ENCODE assay signal across 10 mouse cellular contexts in genomic region chr4:118061809-118062463, GRCm38 (mm10).
DNase-seq lines count a peak whose midpoint lies in the region; ATAC-seq and TF ChIP-seq lines count a peak whose summit lies in the region.
"Had no signal": no experiment of that assay in that cellular context is flagged by ENCODE, and none has a peak within 500 bp of the region (broad histone marks: within the 10 kb centered on the region; RNA-seq: fewer than 3 reads in every experiment).

No protein-coding gene starts in this region.

- peak; percentile 27; the same call in 1 of the 2 replicates for ATAC-seq in heart, postnatal 0 days (ENCODE audit: insufficient read depth, low read depth)
- ATAC-seq in intestine, postnatal 0 days: no peak

- TF ChIP-seq CTCF in heart, postnatal 0 days (IDR thresholded peaks at IDR 0.05; ENCODE audit: low read depth): no peak
- TF ChIP-seq CTCF in MEL (IDR thresholded peaks at IDR 0.05 in 2 of 3, conservative IDR thresholded peaks at IDR 0.05 in 1 of 3; ENCODE audit: control insufficient read depth in 1 of 3, insufficient read depth in 1 of 3, low read depth in 2 of 3, low read length in 3 of 3, poor library complexity in 1 of 3, severe bottlenecking in 1 of 3): no peak
- TF ChIP-seq CTCF in intestine, postnatal 0 days (IDR thresholded peaks at IDR 0.05; ENCODE audit: low read depth): no peak

- WGBS in heart, postnatal 0 days: 57% methylated on average over 9 of the region's 9 CpGs
- WGBS in intestine, postnatal 0 days: 45% methylated on average over 9 of the region's 9 CpGs

- intact Hi-C loops in heart, postnatal 14 days (cut with DNase I): loop anchor here (5.0 kb wide), 1 partner anchor 135 kb away; the partner anchor contains the start of gene Artn

- H3K9me3 ChIP-seq in heart, postnatal 0 days (replicated peaks; ENCODE audit: control insufficient read depth, low read length): no peaks in the 10 kb centered on the region
- H3K9me3 ChIP-seq in MEL (replicated peaks; ENCODE audit: insufficient read depth, low read length): no peaks in the 10 kb centered on the region
- H3K9me3 ChIP-seq in intestine, postnatal 0 days (ENCODE audit: control insufficient read depth): no peaks in the 10 kb centered on the region
- H3K9me3 ChIP-seq: hindbrain, embryonic 12.5 days; limb, embryonic 12.5 days had no signal

- peak overlapping the region; percentile 23; the same call in 1 of the 2 replicates for H3K27ac ChIP-seq in heart, postnatal 0 days (ENCODE audit: low read depth)
- no peak overlapping the region; the same call in 1 of the 2 replicates for H3K27ac ChIP-seq in MEL (ENCODE audit: control insufficient read depth, low read depth, low read length)
- H3K27ac ChIP-seq in intestine, postnatal 0 days (ENCODE audit: low read depth, low read length): 0 out of 2 replicates have a peak overlapping the region, but pooled peaks have one; percentile 37
- H3K27ac ChIP-seq: hindbrain, embryonic 12.5 days had no signal

- no peaks in the 10 kb centered on the region for H3K36me3 ChIP-seq in heart, postnatal 0 days (replicated peaks; ENCODE audit: control insufficient read depth, insufficient read depth, low read length)
- H3K36me3 ChIP-seq in MEL (ENCODE audit: control insufficient read depth in 1 of 2, insufficient read depth in 2 of 2, low read length in 2 of 2): peaks cover 3 to 16% of the 10 kb centered on the region in 2 experiments; a peak in 3 of 4 replicates
- H3K36me3 ChIP-seq in intestine, postnatal 0 days (ENCODE audit: control insufficient read depth, insufficient read depth): no peaks in the 10 kb centered on the region
- H3K36me3 ChIP-seq: hindbrain, embryonic 12.5 days; limb, embryonic 12.5 days had no signal

- no peak overlapping the region for H3K9ac ChIP-seq in heart, postnatal 0 days (replicated peaks; ENCODE audit: low read depth, low read length)
- H3K9ac ChIP-seq in MEL (ENCODE audit: control insufficient read depth, low read depth, low read length, poor library complexity, severe bottlenecking): no peak overlapping the region
- no peak overlapping the region for H3K9ac ChIP-seq in intestine, postnatal 0 days (ENCODE audit: low read depth, low read length)
- H3K9ac ChIP-seq: hindbrain, embryonic 12.5 days; limb, embryonic 12.5 days had no signal

- TF ChIP-seq POLR2A in MEL (IDR thresholded peaks at IDR 0.05; ENCODE audit: control insufficient read depth in 1 of 2, insufficient read depth in 1 of 2, low read depth in 1 of 2, low read length in 2 of 2, poor library complexity in 1 of 2): no peak

- no peak for TF ChIP-seq RAD21 in MEL (IDR thresholded peaks at IDR 0.05; ENCODE audit: low read depth, low read length)

- TF ChIP-seq EP300 in heart, postnatal 0 days (IDR thresholded peaks at IDR 0.05; ENCODE audit: low read depth): no peak
- no peak for TF ChIP-seq EP300 in MEL (IDR thresholded peaks at IDR 0.05; ENCODE audit: low read depth in 1 of 2, low read length in 2 of 2)

- H3K4me3 ChIP-seq in heart, postnatal 0 days (ENCODE audit: low read depth, low read length): no peak overlapping the region
- no peak overlapping the region for H3K4me3 ChIP-seq in MEL (ENCODE audit: control insufficient read depth in 1 of 2, insufficient read depth in 1 of 2, low read depth in 2 of 2, low read length in 2 of 2)
- no peak overlapping the region for H3K4me3 ChIP-seq in intestine, postnatal 0 days (ENCODE audit: low read depth, low read length)
- H3K4me3 ChIP-seq: hindbrain, embryonic 12.5 days; limb, embryonic 12.5 days had no signal

- DNase-seq in heart, postnatal 0 days (ENCODE audit: low spot score): no peak
- DNase-seq in heart, postnatal 14 days: no peak
- DNase-seq in 3T3-L1 (ENCODE audit: low read depth, low spot score) (peak; percentile 73), MEL (ENCODE audit: low read depth, low spot score) (peak; percentile 36)
- no peak for DNase-seq in testis, postnatal 14 days (ENCODE audit: low spot score)
- no peak for DNase-seq in cerebellum, postnatal 14 days
- DNase-seq: cerebellum, adult 11 months had no signal

- H3K4me1 ChIP-seq in heart, postnatal 0 days (ENCODE audit: control insufficient read depth, insufficient read depth): peaks cover 21% of the 10 kb centered on the region
- H3K4me1 ChIP-seq in MEL (ENCODE audit: control insufficient read depth in 1 of 2, insufficient read depth in 2 of 2, low read length in 2 of 2): peaks cover 7 to 14% of the 10 kb centered on the region in 2 experiments
- H3K4me1 ChIP-seq in intestine, postnatal 0 days (replicated peaks; ENCODE audit: control insufficient read depth, insufficient read depth, low read length): no peaks in the 10 kb centered on the region

- no peaks in the 10 kb centered on the region for H3K27me3 ChIP-seq in heart, postnatal 0 days (ENCODE audit: control insufficient read depth, insufficient read depth, low read length)
- H3K27me3 ChIP-seq in MEL (ENCODE audit: control insufficient read depth in 1 of 2, insufficient read depth in 2 of 2, low read length in 2 of 2): no peaks in the 10 kb centered on the region
- H3K27me3 ChIP-seq in intestine, postnatal 0 days (replicated peaks; ENCODE audit: control insufficient read depth, insufficient read depth, low read length): no peaks in the 10 kb centered on the region
- H3K27me3 ChIP-seq: hindbrain, embryonic 12.5 days; limb, embryonic 12.5 days had no signal

- no peaks in the 10 kb centered on the region for H3K79me2 ChIP-seq in MEL (ENCODE audit: control insufficient read depth, insufficient read depth, low read length, poor library complexity)

- no peak overlapping the region for H3K4me2 ChIP-seq in heart, postnatal 0 days (ENCODE audit: low read depth, low read length)
- H3K4me2 ChIP-seq in intestine, postnatal 0 days (replicated peaks; ENCODE audit: low read depth): no peak overlapping the region
- H3K4me2 ChIP-seq: hindbrain, embryonic 12.5 days; limb, embryonic 12.5 days had no signal

TF ChIP-seq in MEL, 35 proteins besides CTCF, POLR2A, EP300 and RAD21:
- TF ChIP-seq GATA1 (IDR thresholded peaks at IDR 0.05; ENCODE audit: low read depth, low read length) (no peak), CHD1 (IDR thresholded peaks at IDR 0.05; ENCODE audit: low read depth, low read length) (no peak), MYB (IDR thresholded peaks at IDR 0.05; ENCODE audit: low read depth, low read length) (no peak), ETS1 (IDR thresholded peaks at IDR 0.05; ENCODE audit: low read depth, low read length) (no peak), E2F4 (IDR thresholded peaks at IDR 0.05; ENCODE audit: borderline replicate concordance, low read depth, low read length) (no peak), MEF2A (IDR thresholded peaks at IDR 0.05; ENCODE audit: extremely low read depth, insufficient replicate concordance, low read depth, low read length, poor library complexity, severe bottlenecking) (no peak), JUND (IDR thresholded peaks at IDR 0.05; ENCODE audit: low read depth, low read length) (no peak)

Comparison
In these comparisons a context has a peak if more than half of its experiments do, and no peak if none do; other contexts are left out.
1. DNase-seq: peak in 3T3-L1 (single experiment) and MEL (single experiment); none in heart, postnatal 0 days (single experiment), heart, postnatal 14 days (0 of 2), testis, postnatal 14 days (single experiment) and cerebellum, postnatal 14 days (0 of 2).